Mouse (Mus musculus): ENCODE measurements around the gene Ros1. TPM values are rescaled to one million over a fixed set of nuclear protein-coding genes. Genes with fewer than 3 reads are reported as not detected.

The Ros1 gene
- polyA plus RNA-seq, 1 experiment: not detected

DNA sequence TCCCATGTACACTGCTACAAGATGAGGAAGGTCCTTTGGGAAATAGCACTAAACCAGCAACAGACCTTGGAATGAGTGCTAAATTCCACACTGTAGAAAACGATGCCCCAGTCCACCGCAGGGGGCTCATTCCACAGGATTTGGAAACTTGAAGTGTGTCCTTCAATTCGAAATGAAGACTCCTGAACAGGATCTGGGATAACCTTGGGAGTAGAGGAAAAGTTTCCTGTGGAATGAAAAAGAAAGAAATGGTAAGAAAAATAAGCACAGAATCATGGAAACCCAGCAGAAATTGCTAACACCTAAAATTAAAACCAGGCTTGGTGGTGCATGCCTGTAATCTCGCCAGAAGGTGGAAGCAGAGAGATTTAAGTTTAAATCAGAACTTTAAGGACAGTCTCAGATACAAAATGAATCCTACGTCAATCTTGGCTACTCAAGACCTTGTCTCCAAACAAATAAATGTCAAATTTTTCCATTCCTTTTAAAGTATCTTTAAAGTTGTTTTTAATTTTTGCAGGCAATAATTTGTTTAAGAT is 66.1 kb downstream of the Ros1 start:
- Histone ChIP-seq H3K27ac (ENCODE audit: control insufficient read depth, insufficient read depth, low read depth, low read length, poor library complexity) (no peak overlapping the region), H3K4me1 (ENCODE audit: control insufficient read depth, insufficient read depth, low read length) (no peaks in the 10 kb centered on the region), H3K4me3 (replicated peaks; ENCODE audit: control insufficient read depth, low read depth, low read length) (no peak overlapping the region)
- 54% methylated on average over 5 of the region's 5 CpGs for WGBS
- TF ChIP-seq POLR2A (IDR thresholded peaks at IDR 0.05; ENCODE audit: borderline replicate concordance, control insufficient read depth, low read depth, low read length) (no peak), CTCF (IDR thresholded peaks at IDR 0.05; ENCODE audit: control insufficient read depth, insufficient read depth, low read length) (no peak)

DNA sequence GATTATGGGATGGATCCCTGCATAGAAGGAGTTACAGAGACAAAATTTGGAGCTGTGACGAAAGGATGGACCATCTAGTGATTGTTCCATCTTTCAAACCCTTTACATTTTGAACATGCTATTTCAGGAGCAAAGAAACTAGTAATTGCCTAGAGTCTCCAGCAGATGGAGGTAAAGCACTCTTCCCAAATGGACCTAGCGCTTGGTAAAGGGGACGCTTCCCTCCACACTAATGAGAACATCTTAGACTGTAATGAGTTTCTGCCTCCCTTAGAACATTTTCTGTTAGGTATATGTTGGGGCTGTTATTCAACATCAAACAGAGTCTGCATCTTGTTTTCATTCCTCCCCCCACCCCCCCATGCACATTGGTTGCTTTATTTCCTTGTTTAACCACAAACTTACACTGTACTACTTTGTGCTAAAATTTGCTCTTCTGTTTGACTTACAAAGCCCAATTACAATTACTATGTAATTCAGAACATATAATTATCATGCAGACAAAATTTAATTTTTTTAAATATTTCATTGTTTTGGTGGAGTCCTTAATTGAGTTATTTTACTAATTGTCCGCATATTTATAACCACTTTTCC is 88.8 kb downstream of the Ros1 start:
- TF ChIP-seq CTCF (IDR thresholded peaks at IDR 0.05; ENCODE audit: control insufficient read depth, insufficient read depth, low read length): no peak
- no peak for TF ChIP-seq POLR2A (IDR thresholded peaks at IDR 0.05; ENCODE audit: borderline replicate concordance, control insufficient read depth, low read depth, low read length)
- no peak overlapping the region for H3K27ac ChIP-seq (ENCODE audit: control insufficient read depth, insufficient read depth, low read depth, low read length, poor library complexity)
- H3K4me1 ChIP-seq (ENCODE audit: control insufficient read depth, insufficient read depth, low read length): no peaks in the 10 kb centered on the region
- H3K4me3 ChIP-seq (replicated peaks; ENCODE audit: control insufficient read depth, low read depth, low read length): no peak overlapping the region
- WGBS: 35% methylated on average over 4 of the region's 4 CpGs

DNA sequence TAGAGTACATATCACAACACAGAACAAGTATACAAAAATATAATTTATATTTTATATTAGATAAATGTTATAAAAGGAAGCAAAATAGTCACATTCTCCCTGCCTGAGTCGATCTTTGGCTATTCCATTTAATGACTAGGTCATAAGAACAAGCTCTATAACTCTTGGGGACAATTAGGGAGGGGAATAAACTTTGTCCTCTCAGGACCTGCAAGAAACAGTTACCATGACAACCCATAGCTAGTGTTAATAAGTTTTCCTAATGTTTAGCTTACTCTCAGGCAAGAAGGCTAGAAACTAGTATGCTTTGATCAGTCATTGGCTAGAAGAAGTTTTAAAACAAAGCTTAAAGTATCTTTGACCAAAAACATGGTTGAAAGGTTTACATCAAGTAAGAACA is 93.8 kb downstream of the Ros1 start:
- TF ChIP-seq POLR2A (IDR thresholded peaks at IDR 0.05; ENCODE audit: borderline replicate concordance, control insufficient read depth, low read depth, low read length) (no peak), CTCF (IDR thresholded peaks at IDR 0.05; ENCODE audit: control insufficient read depth, insufficient read depth, low read length) (no peak)
- WGBS: 59% methylated on average over 1 of the region's 1 CpGs
- H3K27ac ChIP-seq (ENCODE audit: control insufficient read depth, insufficient read depth, low read depth, low read length, poor library complexity): no peak overlapping the region
- H3K4me3 ChIP-seq (replicated peaks; ENCODE audit: control insufficient read depth, low read depth, low read length): no peak overlapping the region
- no peaks in the 10 kb centered on the region for H3K4me1 ChIP-seq (ENCODE audit: control insufficient read depth, insufficient read depth, low read length)

DNA sequence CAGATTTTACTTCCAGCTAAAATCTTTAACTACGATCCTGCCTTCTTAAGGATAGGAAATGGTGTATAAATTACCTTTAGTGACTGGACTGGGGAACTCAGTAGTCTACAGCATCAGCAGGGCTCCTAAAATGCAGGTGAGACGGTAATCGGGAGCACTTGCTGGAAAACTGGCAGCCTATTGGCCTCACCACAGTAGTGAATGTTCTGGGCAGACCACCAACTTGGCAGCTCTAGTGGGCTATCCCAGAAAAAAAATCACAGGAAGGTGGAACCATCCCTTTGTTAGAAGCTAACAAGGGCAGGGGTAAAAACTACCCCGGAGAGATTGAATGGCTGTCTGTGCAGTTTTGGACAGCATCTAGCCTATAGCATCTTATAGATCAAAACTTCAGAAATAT is 102.9 kb downstream of the Ros1 start:
- Histone ChIP-seq H3K4me3 (replicated peaks; ENCODE audit: control insufficient read depth, low read depth, low read length) (no peak overlapping the region), H3K27ac (ENCODE audit: control insufficient read depth, insufficient read depth, low read depth, low read length, poor library complexity) (no peak overlapping the region), H3K4me1 (ENCODE audit: control insufficient read depth, insufficient read depth, low read length) (no peaks in the 10 kb centered on the region)
- no peak for TF ChIP-seq POLR2A (IDR thresholded peaks at IDR 0.05; ENCODE audit: borderline replicate concordance, control insufficient read depth, low read depth, low read length)
- TF ChIP-seq CTCF (IDR thresholded peaks at IDR 0.05; ENCODE audit: control insufficient read depth, insufficient read depth, low read length): no peak
- WGBS: 77% methylated on average over 4 of the region's 4 CpGs

DNA sequence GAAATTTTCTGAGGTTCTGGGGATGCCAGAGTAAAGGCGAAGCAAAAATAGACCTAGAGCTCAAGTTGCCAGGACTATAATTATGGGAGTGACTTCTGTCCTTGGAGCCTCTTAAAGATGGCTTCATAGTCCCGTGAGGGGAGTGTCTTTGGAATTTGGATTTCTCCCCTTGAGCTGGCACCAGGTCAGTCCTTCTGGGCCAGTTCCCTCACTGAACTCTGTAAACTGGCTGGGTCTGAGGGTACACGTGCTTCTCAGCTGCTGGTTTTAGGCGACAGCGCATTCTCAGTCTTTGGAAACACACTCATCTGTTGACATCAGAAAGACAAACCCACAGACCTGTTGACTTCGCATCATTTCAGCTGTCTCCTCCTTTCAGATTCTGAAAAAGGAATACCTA is 108.4 kb downstream of the Ros1 start:
- no peak overlapping the region for H3K4me3 ChIP-seq (replicated peaks; ENCODE audit: control insufficient read depth, low read depth, low read length)
- H3K4me1 ChIP-seq (ENCODE audit: control insufficient read depth, insufficient read depth, low read length): no peaks in the 10 kb centered on the region
- 79% methylated on average over 6 of the region's 6 CpGs for WGBS
- H3K27ac ChIP-seq (ENCODE audit: control insufficient read depth, insufficient read depth, low read depth, low read length, poor library complexity): no peak overlapping the region
- no peak for TF ChIP-seq CTCF (IDR thresholded peaks at IDR 0.05; ENCODE audit: control insufficient read depth, insufficient read depth, low read length)
- TF ChIP-seq POLR2A (IDR thresholded peaks at IDR 0.05; ENCODE audit: borderline replicate concordance, control insufficient read depth, low read depth, low read length): no peak

DNA sequence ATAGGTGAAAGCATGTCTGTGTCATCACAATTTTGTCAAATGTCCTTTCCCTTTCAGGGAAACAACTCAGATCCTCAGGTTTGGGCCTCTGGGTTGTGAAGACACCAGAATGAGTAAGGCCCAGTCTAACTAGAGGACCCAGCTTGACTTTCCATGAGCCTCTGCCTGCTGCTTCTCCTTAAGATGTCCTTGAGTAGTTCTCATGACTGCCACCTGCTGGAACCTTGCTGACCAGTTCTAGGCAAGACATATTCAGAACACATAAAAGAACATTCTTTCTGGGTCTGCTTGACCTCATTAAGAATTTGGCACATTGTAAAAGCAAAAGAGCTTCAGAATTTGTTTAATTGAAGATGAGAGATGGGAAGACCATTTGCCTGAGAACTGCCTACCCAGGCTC is 122.6 kb downstream of the Ros1 start:
- no peaks in the 10 kb centered on the region for H3K4me1 ChIP-seq (ENCODE audit: control insufficient read depth, insufficient read depth, low read length)
- no peak overlapping the region for H3K27ac ChIP-seq (ENCODE audit: control insufficient read depth, insufficient read depth, low read depth, low read length, poor library complexity)
- H3K4me3 ChIP-seq (replicated peaks; ENCODE audit: control insufficient read depth, low read depth, low read length): no peak overlapping the region
- TF ChIP-seq CTCF (IDR thresholded peaks at IDR 0.05; ENCODE audit: control insufficient read depth, insufficient read depth, low read length): no peak
- no peak for TF ChIP-seq POLR2A (IDR thresholded peaks at IDR 0.05; ENCODE audit: borderline replicate concordance, control insufficient read depth, low read depth, low read length)

DNA sequence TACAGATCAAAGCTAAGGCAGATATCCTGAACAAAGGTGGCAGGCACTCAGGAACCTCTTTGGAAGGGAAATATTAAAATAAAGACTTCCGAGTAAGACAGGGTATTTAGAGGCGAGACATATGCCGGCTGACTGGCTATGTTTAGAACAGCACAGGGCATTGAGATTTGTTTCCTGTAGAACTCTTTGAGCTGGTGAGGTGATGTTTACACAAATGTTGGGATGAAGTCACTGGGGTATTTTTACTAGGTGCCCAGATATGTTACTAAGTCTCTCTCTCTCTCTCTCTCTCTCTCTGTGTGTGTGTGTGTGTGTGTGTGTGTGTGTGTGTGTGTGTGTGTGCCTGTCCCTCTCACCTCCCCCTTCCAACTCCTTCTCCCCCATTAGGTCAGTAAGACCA is 146.8 kb downstream of the Ros1 start:
- Histone ChIP-seq H3K4me1 (ENCODE audit: control insufficient read depth, insufficient read depth, low read length) (no peaks in the 10 kb centered on the region), H3K4me3 (replicated peaks; ENCODE audit: control insufficient read depth, low read depth, low read length) (no peak overlapping the region), H3K27ac (ENCODE audit: control insufficient read depth, insufficient read depth, low read depth, low read length, poor library complexity) (no peak overlapping the region)
- 32% methylated on average over 3 of the region's 3 CpGs for WGBS
- TF ChIP-seq POLR2A (IDR thresholded peaks at IDR 0.05; ENCODE audit: borderline replicate concordance, control insufficient read depth, low read depth, low read length): no peak
- TF ChIP-seq CTCF (IDR thresholded peaks at IDR 0.05; ENCODE audit: control insufficient read depth, insufficient read depth, low read length): no peak

DNA sequence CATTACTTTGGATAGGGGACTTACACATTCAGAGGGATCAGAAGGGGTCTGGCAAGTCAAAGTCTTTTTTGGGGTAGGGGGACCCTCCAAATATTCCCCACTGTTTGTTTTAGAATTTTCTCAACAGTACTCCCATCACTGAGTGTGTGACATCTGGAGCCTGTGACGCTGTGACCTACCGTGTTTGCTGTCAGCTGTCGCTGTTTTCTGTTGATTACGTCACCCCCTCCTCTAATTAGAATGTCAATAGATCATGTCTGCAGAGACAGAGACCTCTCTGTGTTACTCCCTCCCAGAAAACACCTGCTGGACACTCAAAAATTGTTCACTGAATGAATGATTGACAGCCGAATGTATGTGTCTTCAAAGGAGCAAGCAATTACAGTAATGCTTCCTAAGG is 152.0 kb downstream of the Ros1 start:
- WGBS: 84% methylated on average over 5 of the region's 5 CpGs
- Histone ChIP-seq H3K4me1 (ENCODE audit: control insufficient read depth, insufficient read depth, low read length) (no peaks in the 10 kb centered on the region), H3K27ac (ENCODE audit: control insufficient read depth, insufficient read depth, low read depth, low read length, poor library complexity) (no peak overlapping the region), H3K4me3 (replicated peaks; ENCODE audit: control insufficient read depth, low read depth, low read length) (no peak overlapping the region)
- no peak for TF ChIP-seq CTCF (IDR thresholded peaks at IDR 0.05; ENCODE audit: control insufficient read depth, insufficient read depth, low read length)
- no peak for TF ChIP-seq POLR2A (IDR thresholded peaks at IDR 0.05; ENCODE audit: borderline replicate concordance, control insufficient read depth, low read depth, low read length)

DNA sequence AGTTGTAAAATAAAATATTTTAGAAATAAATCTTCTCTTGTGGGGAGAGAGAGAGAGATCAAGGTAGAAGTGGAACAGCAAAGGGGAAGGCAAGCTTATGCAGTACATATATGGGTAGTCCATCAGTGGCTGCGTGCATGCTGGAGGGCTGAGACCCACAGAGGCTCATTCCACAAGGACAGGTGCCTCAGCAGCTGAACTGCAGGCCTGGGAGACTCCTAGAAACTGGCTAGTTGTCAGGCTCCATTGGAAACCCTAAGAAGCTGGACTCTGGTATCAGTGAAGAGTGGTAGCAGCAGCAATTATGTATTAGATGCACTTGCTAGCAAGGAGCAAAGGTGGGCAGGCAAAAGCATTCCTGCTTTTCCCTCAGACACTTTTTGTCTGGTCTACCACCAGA is 155.7 kb downstream of the Ros1 start:
- TF ChIP-seq POLR2A (IDR thresholded peaks at IDR 0.05; ENCODE audit: borderline replicate concordance, control insufficient read depth, low read depth, low read length) (no peak), CTCF (IDR thresholded peaks at IDR 0.05; ENCODE audit: control insufficient read depth, insufficient read depth, low read length) (no peak)
- 48% methylated on average over 1 of the region's 1 CpGs for WGBS
- H3K27ac ChIP-seq (ENCODE audit: control insufficient read depth, insufficient read depth, low read depth, low read length, poor library complexity): no peak overlapping the region
- no peaks in the 10 kb centered on the region for H3K4me1 ChIP-seq (ENCODE audit: control insufficient read depth, insufficient read depth, low read length)
- no peak overlapping the region for H3K4me3 ChIP-seq (replicated peaks; ENCODE audit: control insufficient read depth, low read depth, low read length)

All from bone marrow, adult 2 months (tissue).